In the genomic region with DNA sequence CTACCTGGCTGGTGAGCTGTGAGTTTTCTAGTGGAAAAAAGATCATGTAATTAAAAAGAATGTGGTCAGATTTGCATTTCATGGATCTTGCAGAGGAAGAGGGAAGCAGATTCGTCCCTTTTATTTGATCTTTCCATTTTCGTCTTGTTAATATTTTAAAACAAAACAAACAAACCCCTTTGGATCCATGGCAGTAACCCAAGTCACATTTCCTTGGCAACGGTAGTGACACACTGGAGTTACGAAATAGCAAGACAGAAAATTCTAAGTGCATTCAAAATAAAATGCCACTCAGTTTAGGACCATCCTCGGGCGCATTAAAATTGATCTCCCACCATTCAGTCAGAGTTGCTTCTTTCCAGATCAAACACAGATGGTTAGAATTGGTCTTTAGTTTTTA, we compare ENCODE assay signal across 28 mouse cellular contexts. TPM values are rescaled to one million over a fixed set of nuclear protein-coding genes. Genes with fewer than 3 reads are reported as not detected.
A peak's percentile ranks its signal among the peaks of the same experiment; 100 is the strongest.
DNase-seq lines count a peak whose midpoint lies in the region; ATAC-seq and TF ChIP-seq lines count a peak whose summit lies in the region.
"Had no signal": no experiment of that assay in that cellular context is flagged by ENCODE, and none has a peak within 500 bp of the region (broad histone marks: within the 10 kb centered on the region; RNA-seq: fewer than 3 reads in every experiment).

No protein-coding gene starts in this region.

- no peaks in the 10 kb centered on the region for H3K4me1 ChIP-seq in forebrain, postnatal 0 days (ENCODE audit: insufficient read depth)
- peaks cover 12% of the 10 kb centered on the region for H3K4me1 ChIP-seq in forebrain, embryonic 16.5 days (replicated peaks; ENCODE audit: control insufficient read depth, insufficient read depth, low read length)
- H3K4me1 ChIP-seq in lung, postnatal 0 days (ENCODE audit: insufficient read depth, low read depth, low read length): no peaks in the 10 kb centered on the region
- peaks cover 13% of the 10 kb centered on the region for H3K4me1 ChIP-seq in neural tube, embryonic 15.5 days
- H3K4me1 ChIP-seq: embryonic facial prominence, embryonic 15.5 days; heart, embryonic 15.5 days had no signal

- no peak overlapping the region for H3K9ac ChIP-seq in forebrain, postnatal 0 days
- H3K9ac ChIP-seq in forebrain, embryonic 16.5 days (replicated peaks; ENCODE audit: low read depth, low read length): no peak overlapping the region
- no peak overlapping the region for H3K9ac ChIP-seq in lung, postnatal 0 days (replicated peaks; ENCODE audit: low read depth)
- H3K9ac ChIP-seq in neural tube, embryonic 15.5 days (replicated peaks): no peak overlapping the region
- H3K9ac ChIP-seq: embryonic facial prominence, embryonic 15.5 days; heart, embryonic 15.5 days had no signal

- WGBS in forebrain, postnatal 0 days: 61% methylated on average over 6 of the region's 6 CpGs
- WGBS in forebrain, embryonic 16.5 days: 69% methylated on average over 6 of the region's 6 CpGs
- whole genome bisulfite sequencing in lung, postnatal 0 days: 33% methylated on average over 6 of the region's 6 CpGs
- WGBS in neural tube, embryonic 15.5 days: 82% methylated on average over 6 of the region's 6 CpGs

- ATAC-seq in forebrain, postnatal 0 days: no peak
- no peak for ATAC-seq in forebrain, embryonic 16.5 days
- no peak for ATAC-seq in lung, postnatal 0 days
- ATAC-seq in neural tube, embryonic 15.5 days (ENCODE audit: low FRiP score): no peak
- ATAC-seq: CD4-positive, CD25-positive, alpha-beta regulatory T cell, adult 4 months; forebrain, embryonic 14.5 days had no signal

- no peak overlapping the region for H3K27ac ChIP-seq in forebrain, postnatal 0 days (ENCODE audit: low read depth, low read length)
- no peak overlapping the region for H3K27ac ChIP-seq in forebrain, embryonic 16.5 days (ENCODE audit: low read length)
- peak overlapping the region; percentile 67 for H3K27ac ChIP-seq in layer of hippocampus, adult 2 months
- no peak overlapping the region for H3K27ac ChIP-seq in lung, postnatal 0 days (ENCODE audit: low read length)
- H3K27ac ChIP-seq in neural tube, embryonic 15.5 days (replicated peaks): no peak overlapping the region
- H3K27ac ChIP-seq: embryonic facial prominence, embryonic 15.5 days; forebrain, embryonic 10.5 days; heart, adult 2 months; heart, embryonic 15.5 days had no signal

- H3K4me2 ChIP-seq in forebrain, postnatal 0 days (ENCODE audit: low read depth): 0 out of 2 replicates have a peak overlapping the region, but pooled peaks have one; percentile 15
- H3K4me2 ChIP-seq in forebrain, embryonic 16.5 days (ENCODE audit: low read length): no peak overlapping the region
- no peak overlapping the region for H3K4me2 ChIP-seq in lung, postnatal 0 days (replicated peaks; ENCODE audit: low read depth, low read length)
- peak overlapping the region; percentile 6; the same call in 1 of the 2 replicates for H3K4me2 ChIP-seq in neural tube, embryonic 15.5 days
- H3K4me2 ChIP-seq: embryonic facial prominence, embryonic 15.5 days; heart, embryonic 11.5 days; heart, embryonic 15.5 days had no signal

- DNase-seq in forebrain, postnatal 0 days: no peak
- DNase-seq in layer of hippocampus, adult 2 months (ENCODE audit: low spot score in 2 of 2): peak; percentile 38 to 59
- no peak for DNase-seq in layer of hippocampus, postnatal 36 days
- DNase-seq in lung, postnatal 0 days (ENCODE audit: low spot score): peak; percentile 41
- DNase-seq in lung, postnatal 4 days: no peak
- DNase-seq in neural tube, embryonic 10.5 days (ENCODE audit: extremely low spot score, low spot score): no peak
- DNase-seq: adrenal gland, postnatal 10 days; B cell, adult 2 months; cerebellum, adult 11 months; cerebellum, adult 8-10 months; cerebellum, postnatal 14 days; embryo, embryonic 11 days; gastrocnemius, postnatal 14 days; heart, adult 2 months; heart, postnatal 14 days had no signal

- TF ChIP-seq EP300 in lung, postnatal 0 days (IDR thresholded peaks at IDR 0.05): no peak

- no peaks in the 10 kb centered on the region for H3K36me3 ChIP-seq in forebrain, postnatal 0 days (ENCODE audit: insufficient read depth)
- H3K36me3 ChIP-seq in forebrain, embryonic 16.5 days (ENCODE audit: control insufficient read depth, insufficient read depth): no peaks in the 10 kb centered on the region
- H3K36me3 ChIP-seq in lung, postnatal 0 days (ENCODE audit: insufficient read depth, low read length): no peaks in the 10 kb centered on the region
- no peaks in the 10 kb centered on the region for H3K36me3 ChIP-seq in neural tube, embryonic 15.5 days
- H3K36me3 ChIP-seq: embryonic facial prominence, embryonic 15.5 days; forebrain, embryonic 10.5 days; G1E; heart, embryonic 15.5 days had no signal

- H3K27me3 ChIP-seq in forebrain, postnatal 0 days (ENCODE audit: insufficient read depth, low read length): no peaks in the 10 kb centered on the region
- H3K27me3 ChIP-seq in forebrain, embryonic 16.5 days (replicated peaks; ENCODE audit: control insufficient read depth, insufficient read depth, low read length): peaks cover 3% of the 10 kb centered on the region; the same call in 1 of the 2 replicates
- peaks cover 4% of the 10 kb centered on the region; the same call in 1 of the 2 replicates for H3K27me3 ChIP-seq in lung, postnatal 0 days (replicated peaks; ENCODE audit: insufficient read depth, low read length)
- peaks cover 35% of the 10 kb centered on the region for H3K27me3 ChIP-seq in neural tube, embryonic 15.5 days (replicated peaks)

- H3K9me3 ChIP-seq in forebrain, postnatal 0 days (ENCODE audit: low read length): no peaks in the 10 kb centered on the region
- no peaks in the 10 kb centered on the region for H3K9me3 ChIP-seq in forebrain, embryonic 16.5 days (ENCODE audit: control insufficient read depth, low read length)
- H3K9me3 ChIP-seq in lung, postnatal 0 days (ENCODE audit: low read length): no peaks in the 10 kb centered on the region
- no peaks in the 10 kb centered on the region for H3K9me3 ChIP-seq in neural tube, embryonic 15.5 days (replicated peaks)
- H3K9me3 ChIP-seq: embryonic facial prominence, embryonic 15.5 days; forebrain, embryonic 10.5 days; heart, embryonic 15.5 days had no signal

- H3K4me3 ChIP-seq in forebrain, postnatal 0 days (ENCODE audit: low read depth, low read length): no peak overlapping the region
- H3K4me3 ChIP-seq in forebrain, embryonic 16.5 days (replicated peaks; ENCODE audit: low read length): no peak overlapping the region
- no peak overlapping the region for H3K4me3 ChIP-seq in layer of hippocampus, adult 2 months
- H3K4me3 ChIP-seq in lung, postnatal 0 days (ENCODE audit: low read depth, low read length): no peak overlapping the region
- no peak overlapping the region for H3K4me3 ChIP-seq in neural tube, embryonic 15.5 days (replicated peaks)
- H3K4me3 ChIP-seq: embryonic facial prominence, embryonic 15.5 days; erythroblast, embryonic 14.5 days; forebrain, embryonic 10.5 days; heart, adult 2 months; heart, embryonic 15.5 days had no signal

- TF ChIP-seq CTCF in forebrain, postnatal 0 days (IDR thresholded peaks at IDR 0.05; ENCODE audit: low read depth): no peak
- TF ChIP-seq CTCF in layer of hippocampus, adult 2 months (conservative IDR thresholded peaks at IDR 0.05): no peak
- no peak for TF ChIP-seq CTCF in lung, postnatal 0 days (IDR thresholded peaks at IDR 0.05)

RNA-seq across cellular contexts. Expression of gene Cpne4, which starts 25.8 kb away (rescaled TPM):
- total RNA-seq in forebrain, postnatal 0 days (2014; rRNA removed): 42.8 and 47.8 TPM in 2 replicates
- 48.5 and 70.4 TPM in 2 replicates for polyA plus RNA-seq in forebrain, postnatal 0 days (2015; fragmentation: Nextera tagmentation; extraction: Ambion mirVana)
- 20.7 and 21.7 TPM in 2 replicates for polyA plus RNA-seq in forebrain, embryonic 16.5 days (2015; fragmentation: Nextera tagmentation; extraction: Ambion mirVana)
- total RNA-seq in layer of hippocampus, adult 2 months (2021): 100 to 1,000 TPM; 148 to 152 TPM
- total RNA-seq in layer of hippocampus, postnatal 36 days (2021): 100 to 1,000 TPM; 123 to 148 TPM
- polyA plus RNA-seq in lung, postnatal 0 days (2015; fragmentation: Nextera tagmentation; extraction: Ambion mirVana): 0.16 and 0.18 TPM in 2 replicates
- polyA plus RNA-seq in neural tube, embryonic 15.5 days (2015; fragmentation: Nextera tagmentation; extraction: Ambion mirVana): 15.5 and 17.4 TPM in 2 replicates
- total RNA-seq: common myeloid progenitor, adult 5-6 weeks; G1E; gastrocnemius, adult 18-20 months; gastrocnemius, postnatal 14 days; hematopoietic stem cell, adult 5-6 weeks had no signal
- polyA plus RNA-seq: CD4-positive, CD25-positive, alpha-beta regulatory T cell, adult 4 months; erythroblast, embryonic 14.5 days; G1E had no signal

Comparison
In these comparisons a context has a peak if more than half of its experiments do, and no peak if none do; other contexts are left out.
1. DNase-seq: peak in layer of hippocampus, adult 2 months (2 of 2) and lung, postnatal 0 days (single experiment); none in forebrain, postnatal 0 days (single experiment), layer of hippocampus, postnatal 36 days (0 of 2), lung, postnatal 4 days (0 of 2) and neural tube, embryonic 10.5 days (single experiment).
2. H3K4me2 ChIP-seq: peak in forebrain, postnatal 0 days (single experiment) and neural tube, embryonic 15.5 days (single experiment); none in forebrain, embryonic 16.5 days (single experiment) and lung, postnatal 0 days (single experiment).
3. RNA of gene Cpne4, which starts 25.8 kb away (polyA plus RNA-seq): 48.5 to 70.4 TPM in forebrain, postnatal 0 days, 20.7 to 21.7 TPM in forebrain, embryonic 16.5 days and 15.5 to 17.4 TPM in neural tube, embryonic 15.5 days; 0.16 to 0.18 TPM in lung, postnatal 0 days; every median in the first group is over 10 times any median in the second.